Mouse (Mus musculus) myocyte (in vitro differentiated cells): ENCODE data around the gene Sgpl1. TPM values are rescaled to one million over a fixed set of nuclear protein-coding genes. Genes with fewer than 3 reads are reported as not detected.

Experiments used
- H3K27me3 ChIP-seq: one replicate; pipeline ENCODE4 v1.6.1; 2011; ENCODE audit not compliant: control insufficient read depth, insufficient read depth, insufficient read length
- H3K36me3 ChIP-seq: one replicate; pipeline ENCODE4 v1.6.1; 2011; ENCODE audit not compliant: control insufficient read depth, insufficient read depth
- H3K4me2 ChIP-seq: one replicate; pipeline ENCODE4 v1.6.1; 2011; ENCODE audit warnings: low read depth, control low read depth
- H3K4me3 ChIP-seq: one replicate; pipeline ENCODE4 v1.5.1; 2011; ENCODE audit warnings: mild to moderate bottlenecking, control low read depth, moderate library complexity
- H3K79me2 ChIP-seq: one replicate; pipeline ENCODE4 v1.6.1; 2011; ENCODE audit not compliant: control insufficient read depth, insufficient read depth
- H3ac ChIP-seq: one replicate; pipeline ENCODE4 v1.6.1; 2011; ENCODE audit not compliant: control insufficient read depth, insufficient read length
- CEBPB ChIP-seq: IDR thresholded peaks from 2 replicates; pipeline ENCODE4 v1.6.1; 2011; ENCODE audit warnings: mild to moderate bottlenecking, moderate library complexity; ENCODE audit not compliant: poor library complexity, insufficient read depth, severe bottlenecking
- E2F4 ChIP-seq: IDR thresholded peaks from one replicate; pipeline ENCODE4 v1.6.1; 2011; ENCODE audit warnings: mild to moderate bottlenecking, control low read depth, moderate library complexity; ENCODE audit not compliant: insufficient read depth
- MAX ChIP-seq: IDR thresholded peaks from one replicate; pipeline ENCODE4 v1.6.1; 2011; ENCODE audit warnings: low read depth, mild to moderate bottlenecking, control low read depth
- MYOD1 ChIP-seq, 3 experiments: IDR thresholded peaks; one replicate each; pipeline ENCODE4 v1.6.1; 2011; ENCODE audit warnings: control low read depth in 2 of 3, low read depth in 2 of 3, mild to moderate bottlenecking in 2 of 3, moderate library complexity in 1 of 3; ENCODE audit not compliant: insufficient read length in 2 of 3, control insufficient read depth in 1 of 3
- MYOG ChIP-seq, 3 experiments: IDR thresholded peaks; one replicate each; pipeline ENCODE4 v1.6.1; 2011; ENCODE audit warnings: control low read depth in 2 of 3, low read depth in 2 of 3, mild to moderate bottlenecking in 2 of 3; ENCODE audit not compliant: insufficient read length in 2 of 3, control insufficient read depth in 1 of 3, insufficient read depth in 1 of 3
- POLR2A ChIP-seq: IDR thresholded peaks from one replicate; pipeline ENCODE4 v1.6.1; 2011; ENCODE audit warnings: low read depth, mild to moderate bottlenecking, control low read depth, moderate library complexity; ENCODE audit not compliant: insufficient read length
- POLR2AphosphoS2 ChIP-seq: IDR thresholded peaks from one replicate; pipeline ENCODE4 v1.6.1; 2011; ENCODE audit warnings: low read depth, control low read depth; ENCODE audit not compliant: insufficient read length
- REST ChIP-seq: IDR thresholded peaks from one replicate; pipeline ENCODE4 v1.6.1; 2011; ENCODE audit warnings: mild to moderate bottlenecking, control low read depth, moderate library complexity; ENCODE audit not compliant: insufficient read depth, insufficient read length
- SRF ChIP-seq: IDR thresholded peaks from one replicate; pipeline ENCODE4 v1.6.1; 2011; ENCODE audit warnings: low read depth; ENCODE audit not compliant: control insufficient read depth, insufficient read length
- TCF12 ChIP-seq: IDR thresholded peaks from one replicate; pipeline ENCODE4 v1.6.1; 2011; ENCODE audit warnings: mild to moderate bottlenecking, control low read depth; ENCODE audit not compliant: poor library complexity, insufficient read depth, severe bottlenecking
- TCF3 ChIP-seq: IDR thresholded peaks from one replicate; pipeline ENCODE4 v1.6.1; 2011; ENCODE audit warnings: low read depth, control low read depth; ENCODE audit not compliant: insufficient read length
- USF1 ChIP-seq: IDR thresholded peaks from one replicate; pipeline ENCODE4 v1.6.1; 2011; ENCODE audit warnings: low read depth, mild to moderate bottlenecking, control low read depth, moderate library complexity
- polyA plus RNA-seq: library from polyadenylated mRNA; unstranded; fragments of >200 nt; fragmentation: generic; extraction: Trizol; gene quantifications from one replicate; pipeline ENCODE4 v1.2.1, GENCODE M21; 2012; ENCODE audit warnings: missing spikeins

Gene Sgpl1
- polyA plus RNA-seq, 1 experiment: 42.6 TPM

- no peak overlapping the region for H3K4me3 ChIP-seq
- H3K36me3 ChIP-seq: peaks cover 33% of the 10 kb centered on the region
- H3K79me2 ChIP-seq: no peaks in the 10 kb centered on the region
- TF ChIP-seq MYOG (IDR thresholded peaks at IDR 0.05; ENCODE audit: control insufficient read depth in 1 of 3, insufficient read depth in 1 of 3, insufficient read length in 2 of 3, low read depth in 2 of 3) (no peak), CEBPB (peak; percentile 73)
- H3ac ChIP-seq: no peak overlapping the region
- no peaks in the 10 kb centered on the region for H3K27me3 ChIP-seq
- H3K4me2 ChIP-seq: no peak overlapping the region
These were observed 33.2 kb downstream of the Sgpl1 start for GRCm38 (mm10) chr10:61114246-61114720.

DNA sequence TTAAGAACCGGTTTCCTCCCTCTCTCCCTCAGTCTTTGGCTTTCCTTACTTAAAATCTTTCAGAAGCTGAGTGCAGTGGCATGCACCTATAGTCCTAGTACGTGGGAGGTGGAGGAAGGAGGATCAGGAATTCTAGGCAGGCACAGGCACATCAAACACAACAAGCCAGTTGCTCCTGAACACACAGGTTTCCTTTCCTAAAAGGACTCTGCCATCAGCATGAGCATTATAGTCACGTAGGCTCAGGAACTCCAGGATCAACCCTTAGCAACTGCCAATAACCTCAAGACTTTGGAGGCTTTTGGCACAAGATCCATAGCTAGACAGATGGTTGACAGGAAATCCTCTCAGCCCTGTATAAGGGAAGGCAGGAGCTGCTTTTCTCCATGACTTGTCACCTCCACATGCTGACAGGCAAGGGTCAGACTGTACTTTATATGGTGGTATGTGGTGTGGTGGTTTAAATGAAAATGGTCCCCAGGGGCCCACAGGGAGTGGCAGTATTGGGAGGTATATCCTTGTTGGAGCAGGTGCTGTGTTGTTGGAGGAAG is 43.9 kb downstream of the Sgpl1 start:
- TF ChIP-seq TCF12 (no peak), SRF (no peak), MYOG (IDR thresholded peaks at IDR 0.05; ENCODE audit: control insufficient read depth in 1 of 3, insufficient read depth in 1 of 3, insufficient read length in 2 of 3, low read depth in 2 of 3) (no peak), CEBPB (no peak), MYOD1 (IDR thresholded peaks at IDR 0.05; ENCODE audit: control insufficient read depth in 1 of 3, insufficient read length in 2 of 3, low read depth in 2 of 3) (no peak), TCF3 (no peak), REST (no peak), USF1 (no peak), E2F4 (no peak), POLR2AphosphoS2 (no peak), MAX (no peak), POLR2A (no peak)
- no peak overlapping the region for H3K4me2 ChIP-seq
- no peaks in the 10 kb centered on the region for H3K79me2 ChIP-seq
- H3K27me3 ChIP-seq: no peaks in the 10 kb centered on the region
- H3K36me3 ChIP-seq: peaks cover 76% of the 10 kb centered on the region
- H3ac ChIP-seq: no peak overlapping the region
- H3K4me3 ChIP-seq: no peak overlapping the region

DNA sequence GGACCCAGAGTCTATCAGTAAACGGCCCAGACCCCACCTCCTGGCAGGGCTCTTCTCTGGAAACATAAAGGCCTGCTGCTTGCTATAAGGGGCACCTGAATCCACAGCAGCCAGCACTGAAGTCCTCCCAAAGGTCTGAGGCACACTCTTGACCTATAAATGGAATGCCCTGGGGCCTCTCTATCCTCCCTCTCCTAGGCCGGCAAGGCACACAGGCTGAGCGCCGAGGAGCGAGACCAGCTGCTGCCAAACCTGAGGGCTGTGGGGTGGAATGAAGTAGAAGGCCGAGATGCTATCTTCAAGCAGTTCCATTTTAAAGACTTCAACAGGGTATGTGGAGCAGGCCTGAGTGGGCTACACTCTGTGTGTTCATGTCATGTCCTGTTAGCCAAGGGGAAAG is 55.6 kb downstream of the Sgpl1 start:
- TF ChIP-seq CEBPB: no peak
- TF ChIP-seq TCF3: no peak
- no peak for TF ChIP-seq REST
- TF ChIP-seq E2F4: no peak
- TF ChIP-seq MAX: no peak
- no peak for TF ChIP-seq USF1
- TF ChIP-seq MYOG (IDR thresholded peaks at IDR 0.05; ENCODE audit: control insufficient read depth in 1 of 3, insufficient read depth in 1 of 3, insufficient read length in 2 of 3, low read depth in 2 of 3): no peak
- no peak for TF ChIP-seq SRF
- no peak for TF ChIP-seq POLR2A
- no peak for TF ChIP-seq TCF12
- TF ChIP-seq MYOD1 (IDR thresholded peaks at IDR 0.05; ENCODE audit: control insufficient read depth in 1 of 3, insufficient read length in 2 of 3, low read depth in 2 of 3): no peak
- Histone ChIP-seq H3ac (no peak overlapping the region), H3K36me3 (no peaks in the 10 kb centered on the region), H3K27me3 (no peaks in the 10 kb centered on the region), H3K79me2 (no peaks in the 10 kb centered on the region), H3K4me3 (no peak overlapping the region), H3K4me2 (no peak overlapping the region)

- H3K36me3 ChIP-seq: no peaks in the 10 kb centered on the region
- no peak within 1 kb of the TSS for H3K4me2 ChIP-seq
- no peak for TF ChIP-seq USF1
- TF ChIP-seq MAX: no peak
- TF ChIP-seq REST: no peak
- no peak for TF ChIP-seq POLR2AphosphoS2
- TF ChIP-seq POLR2A: no peak
- TF ChIP-seq MYOG (IDR thresholded peaks at IDR 0.05; ENCODE audit: control insufficient read depth in 1 of 3, insufficient read depth in 1 of 3, insufficient read length in 2 of 3, low read depth in 2 of 3): no peak
- TF ChIP-seq E2F4: no peak
- TF ChIP-seq SRF: no peak
- no peak within 1 kb of the TSS for H3K4me3 ChIP-seq
- H3ac ChIP-seq: no peak within 1 kb of the TSS
- H3K79me2 ChIP-seq: no peaks in the 10 kb centered on the region
- no peaks in the 10 kb centered on the region for H3K27me3 ChIP-seq
These were observed 58.0 kb downstream of the Sgpl1 start, which contains the start of gene Pcbd1 for GRCm38 (mm10) chr10:61089170-61090142. TSS of gene Pcbd1 (plus strand) at chr10:61089331.
